Mouse (Mus musculus) hindbrain, embryonic 14.5 days (tissue): ENCODE results near the gene Zfp366. TPM values are rescaled to one million over a fixed set of nuclear protein-coding genes. Genes with fewer than 3 reads are reported as not detected.

Experiments
- ATAC-seq: fragments of 200-750 bp; cut with Nextera tagmentation; 2 replicates; pipeline ENCODE4 v1.8.0; 2017; ENCODE audit warnings: moderate number of reproducible peaks, mild to moderate bottlenecking, moderate TSS enrichment, moderate library complexity; ENCODE audit not compliant: low FRiP score
- DNase-seq: peaks from one replicate; pipeline ENCODE4 v3.0.0-alpha.2; 2015; ENCODE audit warnings: low spot score
- H3K27ac ChIP-seq: fragments of 300-500 bp; sonication (generic); 2 replicates; pipeline ENCODE4 v1.5.1; 2014; ENCODE audit warnings: mild to moderate bottlenecking, moderate library complexity
- H3K27me3 ChIP-seq: fragments of 300-500 bp; sonication (generic); 2 replicates; pipeline ENCODE4 v1.6.1; 2014; ENCODE audit warnings: mild to moderate bottlenecking, low read length, mixed read lengths; ENCODE audit not compliant: control insufficient read depth, insufficient read depth
- H3K36me3 ChIP-seq: fragments of 300-500 bp; sonication (generic); replicated peaks from 2 replicates; pipeline ENCODE4 v1.6.1; 2014; ENCODE audit not compliant: control insufficient read depth, insufficient read depth
- H3K4me1 ChIP-seq: fragments of 300-500 bp; sonication (generic); replicated peaks from 2 replicates; pipeline ENCODE4 v1.6.1; 2014; ENCODE audit warnings: antibody characterized with exemption, low read length, mixed read lengths; ENCODE audit not compliant: control insufficient read depth, insufficient read depth
- H3K4me2 ChIP-seq: fragments of 300-500 bp; sonication (generic); replicated peaks from 2 replicates; pipeline ENCODE4 v1.6.1; 2014; ENCODE audit warnings: mild to moderate bottlenecking, moderate library complexity
- H3K4me3 ChIP-seq: fragments of 300-500 bp; sonication (generic); replicated peaks from 2 replicates; pipeline ENCODE4 v1.5.1; 2014; ENCODE audit warnings: mild to moderate bottlenecking, low read length
- H3K9ac ChIP-seq: fragments of 300-500 bp; sonication (generic); 2 replicates; pipeline ENCODE4 v1.6.1; 2014
- H3K9me3 ChIP-seq: fragments of 300-500 bp; sonication (generic); 2 replicates; pipeline ENCODE4 v1.6.1; 2016; ENCODE audit warnings: low read length; ENCODE audit not compliant: control insufficient read depth
- WGBS: fragments of 180-500 bp; shearing (Covaris S2); extraction: QIAGEN DNeasy Blood & Tissue Kit; methylation state at CpG from one replicate; pipeline ENCODE4 v1.1.7; 2014; 5-methylcytosine and 5-hydroxymethylcytosine counted together
- polyA plus RNA-seq: library from polyadenylated mRNA; unstranded; fragments of >200 nt; fragmentation: Nextera tagmentation; extraction: Ambion mirVana; gene quantifications from 2 replicates; pipeline ENCODE4 v1.2.1, GENCODE M21; 2014

The Zfp366 gene
- polyA plus RNA-seq, 1 experiment from 2014 or later, result 1.3 TPM

DNA sequence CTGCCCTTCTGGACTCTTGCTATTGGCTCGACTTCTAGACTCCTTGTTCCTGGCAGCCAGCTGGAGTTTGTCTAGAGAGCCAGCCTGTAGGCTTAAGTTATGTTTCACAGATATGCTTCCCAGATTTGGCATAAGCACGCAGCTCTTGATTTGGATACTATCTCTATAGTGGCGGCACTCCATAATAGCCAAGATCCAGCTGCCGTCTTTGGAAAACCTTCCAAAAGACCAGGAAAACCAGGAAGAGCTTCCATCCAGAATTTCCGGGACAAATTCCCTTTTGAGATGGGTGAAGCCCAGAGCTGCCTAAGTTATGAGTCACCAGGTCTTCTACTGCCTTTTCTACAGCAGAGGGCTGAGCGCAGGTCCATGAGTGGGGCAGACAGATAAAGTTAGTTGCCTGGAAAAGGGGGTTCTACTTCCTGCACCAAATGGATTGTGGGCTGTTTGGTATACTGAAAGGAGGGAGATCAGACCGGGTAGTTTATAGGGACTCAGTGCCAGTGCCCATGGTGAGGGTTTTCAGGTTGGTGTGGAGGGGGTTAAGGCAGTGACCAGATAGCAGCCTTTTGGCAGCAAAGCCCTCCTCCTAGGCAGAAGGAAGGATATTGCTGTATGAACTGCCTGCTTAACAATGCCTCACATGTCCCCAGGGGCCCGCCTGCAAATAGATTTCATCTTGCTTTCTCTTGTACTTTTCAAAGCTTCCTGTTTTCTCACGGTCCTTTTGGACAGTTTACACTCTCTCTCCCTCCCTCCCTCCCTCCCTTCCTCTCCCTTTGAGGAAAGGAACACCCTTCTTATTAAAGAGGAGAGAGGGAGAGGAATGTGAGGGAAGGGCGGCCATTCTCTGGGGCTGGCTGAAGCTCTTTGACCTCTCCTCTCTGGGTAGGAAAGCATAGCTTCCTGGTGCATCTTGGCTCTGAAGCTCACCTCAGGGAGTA, 53.9 kb downstream of the Zfp366 start:
- Histone ChIP-seq H3K36me3 (no peaks in the 10 kb centered on the region), H3K27ac (peak overlapping the region; percentile 38), H3K4me1 (peaks cover 23% of the 10 kb centered on the region; the same call in 1 of the 2 replicates), H3K27me3 (no peaks in the 10 kb centered on the region), H3K9me3 (no peaks in the 10 kb centered on the region), H3K4me2 (no peak overlapping the region), H3K9ac (no peak overlapping the region), H3K4me3 (no peak overlapping the region)
- WGBS, result 61% methylated on average over 10 of the region's 10 CpGs
- DNase-seq, result no peak
- ATAC-seq, result 0 out of 2 replicates have a peak, but pooled peaks have one; percentile 27

DNA sequence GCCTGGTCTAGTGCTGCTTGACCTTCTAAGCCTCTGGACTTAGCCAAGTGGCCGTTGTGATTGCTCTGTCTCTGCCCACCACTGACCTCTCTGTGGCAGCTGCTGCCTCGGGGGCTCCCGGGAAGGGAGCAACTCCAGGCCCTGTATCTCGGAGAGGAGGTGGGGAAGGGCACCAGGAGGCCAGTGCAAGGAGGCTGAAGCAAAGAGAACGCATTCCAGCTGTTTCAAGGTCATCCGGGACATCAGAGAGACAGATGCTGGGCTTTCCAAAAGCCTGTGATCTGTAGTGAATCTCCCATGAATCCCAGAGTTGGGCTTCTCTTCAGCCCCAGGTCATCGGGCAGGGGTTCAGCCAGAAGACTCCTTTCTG, 54.5 kb downstream of the Zfp366 start:
- no peak for ATAC-seq
- H3K27me3 ChIP-seq, result no peaks in the 10 kb centered on the region
- H3K4me1 ChIP-seq, result peaks cover 17% of the 10 kb centered on the region; the same call in 1 of the 2 replicates
- H3K36me3 ChIP-seq, result no peaks in the 10 kb centered on the region
- WGBS, result 25% methylated on average over 7 of the region's 7 CpGs
- no peak overlapping the region for H3K9ac ChIP-seq
- DNase-seq, result no peak
- peak overlapping the region; percentile 38; the same call in 1 of the 2 replicates for H3K27ac ChIP-seq
- H3K4me3 ChIP-seq, result no peak overlapping the region
- no peak overlapping the region for H3K4me2 ChIP-seq
- no peaks in the 10 kb centered on the region for H3K9me3 ChIP-seq

- peaks cover 17% of the 10 kb centered on the region; the same call in 1 of the 2 replicates for H3K4me1 ChIP-seq
- no peak overlapping the region for H3K4me3 ChIP-seq
- H3K9ac ChIP-seq, result no peak overlapping the region
- no peaks in the 10 kb centered on the region for H3K9me3 ChIP-seq
- DNase-seq (no peak), ATAC-seq (no peak)
- no peaks in the 10 kb centered on the region for H3K27me3 ChIP-seq
- WGBS, result 20% methylated on average over 6 of the region's 6 CpGs
- no peak overlapping the region; the same call in 1 of the 2 replicates for H3K27ac ChIP-seq
- no peak overlapping the region for H3K4me2 ChIP-seq
- no peaks in the 10 kb centered on the region for H3K36me3 ChIP-seq
Measured at GRCm38 (mm10) chr13:99239741-99240140, 55.1 kb downstream of the Zfp366 start.

GRCm38 (mm10) chr13:99241984-99242383, 57.4 kb downstream of the Zfp366 start:
- no peak overlapping the region for H3K4me2 ChIP-seq
- H3K36me3 ChIP-seq, result no peaks in the 10 kb centered on the region
- DNase-seq, result no peak
- H3K27ac ChIP-seq, result no peak overlapping the region
- no peak for ATAC-seq
- no peak overlapping the region for H3K9ac ChIP-seq
- WGBS, result 88% methylated on average over 3 of the region's 3 CpGs
- peaks cover 17% of the 10 kb centered on the region; the same call in 1 of the 2 replicates for H3K4me1 ChIP-seq
- no peaks in the 10 kb centered on the region for H3K9me3 ChIP-seq
- no peaks in the 10 kb centered on the region for H3K27me3 ChIP-seq
- no peak overlapping the region for H3K4me3 ChIP-seq

DNA sequence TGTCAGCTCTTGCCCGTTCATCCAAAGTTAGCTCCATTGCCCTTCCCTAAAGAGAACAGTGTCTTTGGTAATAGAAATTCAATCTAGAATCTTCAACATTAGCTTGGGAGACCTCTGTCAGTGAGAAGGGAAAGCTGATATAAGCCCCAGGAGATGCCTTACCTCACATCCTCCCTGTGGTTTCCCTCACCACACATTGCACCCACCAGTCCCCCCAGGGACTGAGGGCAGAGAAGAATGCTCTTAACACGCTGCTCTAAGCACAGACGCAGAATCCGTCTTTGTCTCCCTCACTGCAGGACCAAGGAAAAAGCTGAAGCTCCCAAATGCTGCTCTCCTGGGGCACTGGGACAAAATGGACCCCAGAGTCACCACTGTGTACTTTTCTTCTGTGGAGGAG, 58.3 kb downstream of the Zfp366 start:
- Histone ChIP-seq H3K4me2 (no peak overlapping the region), H3K9ac (no peak overlapping the region), H3K4me1 (peaks cover 14% of the 10 kb centered on the region; the same call in 1 of the 2 replicates), H3K36me3 (no peaks in the 10 kb centered on the region), H3K27ac (no peak overlapping the region), H3K27me3 (no peaks in the 10 kb centered on the region), H3K9me3 (no peaks in the 10 kb centered on the region), H3K4me3 (no peak overlapping the region)
- WGBS, result 66% methylated on average over 4 of the region's 4 CpGs
- DNase-seq, result no peak
- no peak for ATAC-seq

DNA sequence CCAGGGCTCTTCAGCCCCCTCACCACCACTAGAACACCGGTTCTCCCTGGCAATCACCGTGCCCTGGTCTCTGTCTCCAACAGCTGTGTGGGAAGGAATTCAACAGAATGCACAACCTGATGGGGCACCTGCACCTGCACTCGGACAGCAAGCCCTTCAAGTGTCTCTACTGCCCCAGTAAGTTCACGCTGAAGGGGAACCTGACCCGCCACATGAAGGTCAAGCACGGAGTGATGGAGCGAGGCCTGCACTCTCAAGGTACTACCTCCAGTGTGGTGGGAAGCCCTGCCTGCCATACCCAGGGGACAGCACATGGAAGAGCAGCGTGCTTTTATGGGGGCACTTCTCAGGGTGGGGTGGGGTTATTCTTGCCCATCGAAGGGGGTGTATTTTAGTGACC, 59.2 kb downstream of the Zfp366 start:
- H3K9ac ChIP-seq, result no peak overlapping the region
- WGBS, result 88% methylated on average over 9 of the region's 9 CpGs
- H3K4me2 ChIP-seq, result no peak overlapping the region
- H3K9me3 ChIP-seq, result no peaks in the 10 kb centered on the region
- no peaks in the 10 kb centered on the region for H3K27me3 ChIP-seq
- no peak overlapping the region for H3K4me3 ChIP-seq
- no peak overlapping the region for H3K27ac ChIP-seq
- peaks cover 7% of the 10 kb centered on the region; the same call in 1 of the 2 replicates for H3K4me1 ChIP-seq
- no peaks in the 10 kb centered on the region for H3K36me3 ChIP-seq
- DNase-seq, result no peak
- no peak for ATAC-seq

DNA sequence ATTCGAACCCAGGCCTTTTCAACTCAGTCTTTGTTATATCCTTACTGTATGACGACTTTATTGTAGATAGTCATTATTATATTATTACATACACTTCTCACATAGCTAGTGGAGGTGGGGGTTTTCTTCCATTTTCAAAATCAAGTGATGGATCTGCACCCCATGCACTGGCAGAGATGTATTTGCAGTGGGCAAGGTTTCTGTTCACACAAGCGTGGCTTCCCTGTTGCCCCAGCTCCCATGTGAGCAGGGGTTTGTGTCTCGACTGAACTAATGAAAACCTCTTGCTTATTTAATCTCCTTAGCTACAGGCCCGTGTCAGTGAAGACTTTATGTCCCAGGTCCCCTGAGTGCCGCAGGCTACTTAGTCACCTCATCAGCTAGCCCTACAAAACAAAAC, 59.8 kb downstream of the Zfp366 start:
- ATAC-seq (no peak), DNase-seq (no peak)
- 55% methylated on average over 6 of the region's 6 CpGs for WGBS
- Histone ChIP-seq H3K27me3 (no peaks in the 10 kb centered on the region), H3K27ac (no peak overlapping the region), H3K9me3 (no peaks in the 10 kb centered on the region), H3K4me3 (no peak overlapping the region), H3K4me2 (no peak overlapping the region), H3K36me3 (no peaks in the 10 kb centered on the region), H3K4me1 (0 out of 2 replicates have a peak, but pooled peaks cover under 1% of the 10 kb centered on the region), H3K9ac (no peak overlapping the region)

DNA sequence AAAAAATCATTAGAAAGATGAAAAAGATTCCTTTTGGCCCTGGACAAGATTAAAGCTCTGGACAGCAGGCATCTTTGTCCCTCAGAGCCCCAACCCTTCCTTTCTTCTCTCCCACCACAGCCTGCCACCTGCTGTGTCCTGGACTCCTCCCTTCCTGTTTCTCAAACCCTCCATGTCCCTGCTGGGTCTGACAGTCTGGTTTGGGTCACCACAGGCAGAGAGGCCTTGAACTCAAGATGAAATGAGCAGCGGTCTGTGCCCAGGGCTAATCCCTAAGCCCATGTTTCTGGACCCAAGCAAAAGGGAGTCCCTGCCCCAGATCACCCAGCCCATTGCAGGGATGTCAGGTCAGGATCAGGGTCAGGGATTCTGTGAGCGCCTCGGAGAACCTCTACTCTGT, 60.3 kb downstream of the Zfp366 start:
- no peak overlapping the region for H3K27ac ChIP-seq
- 36% methylated on average over 3 of the region's 3 CpGs for WGBS
- no peak for ATAC-seq

GRCm38 (mm10) chr13:99245916-99246460, 61.4 kb downstream of the Zfp366 start:
- Histone ChIP-seq H3K27ac (no peak overlapping the region), H3K9me3 (no peaks in the 10 kb centered on the region), H3K27me3 (no peaks in the 10 kb centered on the region), H3K36me3 (no peaks in the 10 kb centered on the region), H3K4me2 (no peak overlapping the region), H3K4me1 (no peaks in the 10 kb centered on the region), H3K9ac (no peak overlapping the region), H3K4me3 (no peak overlapping the region)
- DNase-seq (no peak), ATAC-seq (no peak)
- 89% methylated on average over 21 of the region's 21 CpGs for WGBS

More for the DNA sequence above, 60.3 kb downstream of the Zfp366 start:
- Histone ChIP-seq H3K36me3 (no peaks in the 10 kb centered on the region), H3K27me3 (no peaks in the 10 kb centered on the region), H3K4me2 (no peak overlapping the region), H3K9me3 (no peaks in the 10 kb centered on the region), H3K9ac (no peak overlapping the region), H3K4me3 (no peak overlapping the region), H3K4me1 (no peaks in the 10 kb centered on the region)
- no peak for DNase-seq
